8 mouse cellular contexts compared by ENCODE assay signal in genomic region chr17:88441001-88441431, GRCm38 (mm10). TPM values are rescaled to one million over a fixed set of nuclear protein-coding genes. Genes with fewer than 3 reads are reported as not detected.
DNase-seq lines count a peak whose midpoint lies in the region; ATAC-seq and TF ChIP-seq lines count a peak whose summit lies in the region.

No protein-coding gene starts in this region.

- H3K4me2 ChIP-seq in limb, embryonic 11.5 days (ENCODE audit: low read depth, severe bottlenecking), result peak overlapping the region; percentile 65

- under 1% methylated on average over 52 of the region's 55 CpGs for WGBS in limb, embryonic 11.5 days

- TF ChIP-seq CTCF in embryonic fibroblast, embryonic 13.5 days (IDR thresholded peaks at IDR 0.05; ENCODE audit: borderline replicate concordance, insufficient read depth, low read length), result no peak

- TF ChIP-seq POLR2A in embryonic fibroblast, embryonic 13.5 days (IDR thresholded peaks at IDR 0.05; ENCODE audit: low read depth, low read length), result no peak

- H3K9ac ChIP-seq in limb, embryonic 11.5 days (ENCODE audit: low read length), result peak overlapping the region; percentile 86

- no peaks in the 10 kb centered on the region; the same call in 1 of the 2 replicates for H3K4me1 ChIP-seq in embryonic fibroblast, embryonic 13.5 days (ENCODE audit: control insufficient read depth, insufficient read depth, low read length)
- H3K4me1 ChIP-seq in limb, embryonic 11.5 days (ENCODE audit: control insufficient read depth, insufficient read depth, low read length), result no peaks in the 10 kb centered on the region

- H3K36me3 ChIP-seq in limb, embryonic 11.5 days (ENCODE audit: control insufficient read depth, insufficient read depth, low read length), result no peaks in the 10 kb centered on the region

- DNase-seq in left cerebral cortex, postnatal 4 days, result peak; percentile 53
- no peak for DNase-seq in left cerebral cortex, postnatal 36 days (ENCODE audit: low spot score in 2 of 2)
- DNase-seq in R1 (ENCODE audit: low read depth, low spot score), result peak; percentile 59
- DNase-seq in limb, embryonic 11.5 days (ENCODE audit: low spot score), result peak; percentile 72
- DNase-seq in neural tube, embryonic 10.5 days (ENCODE audit: extremely low spot score, low spot score), result peak; percentile 82
- DNase-seq in adrenal gland, postnatal 36 days, result no peak
- DNase-seq in adrenal gland, adult 2 months, result no peak

- H3K27ac ChIP-seq in embryonic fibroblast, embryonic 13.5 days (ENCODE audit: insufficient read depth, low read length), result peak overlapping the region; percentile 92
- peak overlapping the region; percentile 81 for H3K27ac ChIP-seq in limb, embryonic 11.5 days (replicated peaks; ENCODE audit: low read depth, low read length)

- H3K4me3 ChIP-seq in embryonic fibroblast, embryonic 13.5 days (ENCODE audit: insufficient read depth, low read length), result peak overlapping the region; percentile 82
- H3K4me3 ChIP-seq in limb, embryonic 11.5 days (ENCODE audit: low read depth, low read length), result peak overlapping the region; percentile 88

- ATAC-seq in limb, embryonic 11.5 days (ENCODE audit: insufficient number of reproducible peaks, low FRiP score, low TSS enrichment, low read depth), result peak; percentile 64

- no peaks in the 10 kb centered on the region for H3K27me3 ChIP-seq in limb, embryonic 11.5 days (ENCODE audit: control insufficient read depth, insufficient read depth, low read length)

- intact Hi-C loops in left cerebral cortex, postnatal 4 days (cut with DNase I), result loop anchor here (5.0 kb wide), 2 partner anchors 71 to 184 kb away; no protein-coding TSS in a partner anchor
- intact Hi-C loops in left cerebral cortex, postnatal 36 days (cut with DNase I), result loop anchor here (2.0 to 5.0 kb wide), 2 partner anchors 184 to 374 kb away; partner anchors contain the start of gene Fbxo11

- H3K9me3 ChIP-seq in limb, embryonic 11.5 days (ENCODE audit: control insufficient read depth, low read length), result no peaks in the 10 kb centered on the region

RNA-seq across cellular contexts. Expression of gene Foxn2, which starts 0.5 kb away (rescaled TPM):
- 10 to 100 TPM; 13.7 to 14.6 TPM for total RNA-seq in left cerebral cortex, postnatal 4 days (2021)
- total RNA-seq in left cerebral cortex, postnatal 36 days (2021), result 10 to 100 TPM; 14.1 to 14.5 TPM
- 28.5 and 40.6 TPM in 2 replicates for polyA plus RNA-seq in embryonic fibroblast, embryonic 13.5 days (2011; ENCODE audit: insufficient read length, low read depth, missing spikeins)
- polyA plus RNA-seq in limb, embryonic 11.5 days (2014; fragmentation: Nextera tagmentation; extraction: Ambion mirVana), result 8.5 and 9.8 TPM in 2 replicates
- total RNA-seq in adrenal gland, postnatal 36 days (2021), result 10 to 100 TPM; 20.7 to 25.4 TPM
- total RNA-seq in adrenal gland, adult 2 months (2021), result 10 to 100 TPM; 17.7 to 21.0 TPM
- polyA plus RNA-seq in adrenal gland, adult 2 months (2012; rRNA removed), result 2.4 and 2.8 TPM in 2 replicates

Comparison
In these comparisons a context has a peak if more than half of its experiments do, and no peak if none do; other contexts are left out.
1. DNase-seq: peak in left cerebral cortex, postnatal 4 days (single experiment), R1 (single experiment), limb, embryonic 11.5 days (single experiment) and neural tube, embryonic 10.5 days (single experiment); none in left cerebral cortex, postnatal 36 days (0 of 2), adrenal gland, postnatal 36 days (0 of 2) and adrenal gland, adult 2 months (single experiment).